Mouse (Mus musculus) megakaryocyte, embryonic 14.5 days (primary cell): ENCODE measurements at regions not wholly inside any gene's neighbourhood (a gene's known extent, or its start where the extent isn't known, plus 50 kb on each side); places are given as distances from the start of the nearest gene placed in this dataset.

Experiments
- FLI1 ChIP-seq: IDR thresholded peaks from 2 replicates; pipeline ENCODE4 v1.6.1; 2012; ENCODE audit warnings: low read length, inconsistent platforms, mixed read lengths
- GATA1 ChIP-seq: IDR thresholded peaks from 3 replicates; pipeline ENCODE4 v1.6.1; 2012; ENCODE audit warnings: mixed read lengths, low read length, inconsistent platforms, borderline replicate concordance

DNA sequence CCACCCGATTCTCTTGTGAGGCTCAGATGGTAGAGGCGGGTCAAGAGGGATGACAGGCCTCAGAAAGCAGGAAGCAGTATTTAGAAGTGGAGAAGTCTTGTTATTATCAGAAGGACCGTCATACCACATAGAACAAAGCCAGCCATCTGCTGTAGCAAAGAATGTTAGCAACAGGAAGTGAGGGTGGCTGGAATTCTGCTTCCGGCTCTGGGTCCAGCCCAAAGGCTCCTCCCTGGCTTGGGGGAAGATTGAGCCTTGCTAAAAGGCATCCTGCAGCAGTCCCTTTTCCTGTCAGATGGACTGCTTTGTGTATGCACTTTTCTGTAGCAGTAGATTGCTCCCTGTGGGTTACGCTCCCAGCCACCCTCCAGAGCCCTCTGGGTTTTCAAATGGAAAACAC lies 61.9 kb upstream of the Lta4h start:
- TF ChIP-seq GATA1 = no peak
- TF ChIP-seq FLI1 = no peak
